Mouse (Mus musculus): ENCODE results near the gene Cdk5rap2. TPM values are rescaled to one million over a fixed set of nuclear protein-coding genes. Genes with fewer than 3 reads are reported as not detected.

Cdk5rap2 gene
- total RNA-seq, 1 experiment from 2014 or later: 23.9 TPM

- no peak for ATAC-seq (replicated peaks in 1 of 2; ENCODE audit: insufficient read depth in 1 of 2, low FRiP score in 2 of 2, low TSS enrichment in 1 of 2, low read depth in 1 of 2, poor library complexity in 2 of 2, severe bottlenecking in 2 of 2)
These were observed 177.9 kb downstream of the Cdk5rap2 start for GRCm38 (mm10) chr4:70232383-70232782.

- ATAC-seq (replicated peaks in 1 of 2; ENCODE audit: insufficient read depth in 1 of 2, low FRiP score in 2 of 2, low TSS enrichment in 1 of 2, low read depth in 1 of 2, poor library complexity in 2 of 2, severe bottlenecking in 2 of 2): no peak
These were observed 180.4 kb downstream of the Cdk5rap2 start for GRCm38 (mm10) chr4:70229874-70230273.

- ATAC-seq (replicated peaks in 1 of 2; ENCODE audit: insufficient read depth in 1 of 2, low FRiP score in 2 of 2, low TSS enrichment in 1 of 2, low read depth in 1 of 2, poor library complexity in 2 of 2, severe bottlenecking in 2 of 2): no peak
These were observed 181.9 kb downstream of the Cdk5rap2 start for GRCm38 (mm10) chr4:70228350-70228749.

GRCm38 (mm10) chr4:70227667-70228066 lies 182.6 kb downstream of the Cdk5rap2 start:
- ATAC-seq (replicated peaks in 1 of 2; ENCODE audit: insufficient read depth in 1 of 2, low FRiP score in 2 of 2, low TSS enrichment in 1 of 2, low read depth in 1 of 2, poor library complexity in 2 of 2, severe bottlenecking in 2 of 2): no peak

GRCm38 (mm10) chr4:70224503-70224902 lies 185.7 kb downstream of the Cdk5rap2 start:
- ATAC-seq (replicated peaks in 1 of 2; ENCODE audit: insufficient read depth in 1 of 2, low FRiP score in 2 of 2, low TSS enrichment in 1 of 2, low read depth in 1 of 2, poor library complexity in 2 of 2, severe bottlenecking in 2 of 2): no peak

- no peak for ATAC-seq (replicated peaks in 1 of 2; ENCODE audit: insufficient read depth in 1 of 2, low FRiP score in 2 of 2, low TSS enrichment in 1 of 2, low read depth in 1 of 2, poor library complexity in 2 of 2, severe bottlenecking in 2 of 2)
These were observed 188.4 kb downstream of the Cdk5rap2 start for GRCm38 (mm10) chr4:70221878-70222277.

- no peak for ATAC-seq (replicated peaks in 1 of 2; ENCODE audit: insufficient read depth in 1 of 2, low FRiP score in 2 of 2, low TSS enrichment in 1 of 2, low read depth in 1 of 2, poor library complexity in 2 of 2, severe bottlenecking in 2 of 2)
These were observed 188.9 kb downstream of the Cdk5rap2 start for GRCm38 (mm10) chr4:70221370-70221769.

GRCm38 (mm10) chr4:70220277-70221180 lies 189.7 kb downstream of the Cdk5rap2 start:
- no peak for ATAC-seq (replicated peaks in 1 of 2; ENCODE audit: insufficient read depth in 1 of 2, low FRiP score in 2 of 2, low TSS enrichment in 1 of 2, low read depth in 1 of 2, poor library complexity in 2 of 2, severe bottlenecking in 2 of 2)

- ATAC-seq (replicated peaks in 1 of 2; ENCODE audit: insufficient read depth in 1 of 2, low FRiP score in 2 of 2, low TSS enrichment in 1 of 2, low read depth in 1 of 2, poor library complexity in 2 of 2, severe bottlenecking in 2 of 2): no peak
These were observed 190.5 kb downstream of the Cdk5rap2 start for GRCm38 (mm10) chr4:70219776-70220175.

- ATAC-seq (replicated peaks in 1 of 2; ENCODE audit: insufficient read depth in 1 of 2, low FRiP score in 2 of 2, low TSS enrichment in 1 of 2, low read depth in 1 of 2, poor library complexity in 2 of 2, severe bottlenecking in 2 of 2): no peak
These were observed 224.3 kb downstream of the Cdk5rap2 start for GRCm38 (mm10) chr4:70185971-70186370.

Other genes starting within 250 kb of the Cdk5rap2 start
- gene Megf9, start 124.6 kb upstream of the Cdk5rap2 start, total RNA-seq (2017): 3.7 and 10.6 TPM in 2 replicates